Mouse (Mus musculus) cerebellum, adult 11-12 months (tissue): ENCODE measurements at regions not wholly inside any gene's neighbourhood (a gene's known extent, or its start where the extent isn't known, plus 50 kb on each side); places are given as distances from the start of the nearest gene placed in this dataset.
"Not testable (repeated sequence)": the region's sequence is repeated elsewhere in the genome, so short reads cannot be mapped to it uniquely, and the experiment has no call there.

Experiments used
- DNase-seq: peaks from one replicate; pipeline ENCODE4 v3.0.0; 2022

DNA sequence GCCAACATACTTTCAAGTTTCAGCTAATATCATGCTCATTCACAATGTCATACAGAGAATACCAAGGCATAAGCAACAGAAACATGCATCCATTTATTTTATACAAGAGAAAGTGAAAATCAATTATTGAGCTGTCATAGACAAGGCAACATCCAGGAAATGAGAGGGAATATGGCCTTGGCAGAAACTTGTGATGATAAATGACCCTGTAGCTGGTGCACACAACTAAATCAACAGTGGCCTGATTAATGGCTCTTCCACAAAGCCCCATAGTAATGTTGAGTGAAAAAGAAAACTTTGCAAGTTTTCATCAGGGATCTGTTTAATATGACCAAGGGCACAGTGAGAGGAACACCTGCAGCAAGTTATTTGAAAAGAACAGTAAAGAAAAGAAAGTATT, 438.5 kb upstream of the Hsf2 start:
- DNase-seq: no peak

DNA sequence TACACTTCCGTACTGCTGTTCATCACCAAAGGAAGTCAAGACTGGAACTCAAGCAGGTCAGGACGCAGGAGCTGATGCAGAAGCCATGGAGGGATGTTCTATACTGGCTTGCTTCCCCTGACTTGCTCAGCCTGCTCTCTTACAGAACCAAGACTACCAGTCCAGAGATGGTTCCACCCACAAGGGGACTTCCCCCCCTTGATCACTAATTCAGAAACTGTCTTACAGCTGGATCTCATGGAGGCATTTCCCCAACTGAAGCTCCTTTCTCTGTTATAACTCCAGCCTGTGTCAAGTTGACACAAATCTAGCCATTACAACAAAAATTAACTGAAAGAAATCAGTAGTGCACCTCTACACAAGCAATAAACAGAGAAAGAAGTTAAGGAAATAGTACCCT, 432.8 kb upstream of the Hsf2 start:
- not testable (repeated sequence) for DNase-seq

DNA sequence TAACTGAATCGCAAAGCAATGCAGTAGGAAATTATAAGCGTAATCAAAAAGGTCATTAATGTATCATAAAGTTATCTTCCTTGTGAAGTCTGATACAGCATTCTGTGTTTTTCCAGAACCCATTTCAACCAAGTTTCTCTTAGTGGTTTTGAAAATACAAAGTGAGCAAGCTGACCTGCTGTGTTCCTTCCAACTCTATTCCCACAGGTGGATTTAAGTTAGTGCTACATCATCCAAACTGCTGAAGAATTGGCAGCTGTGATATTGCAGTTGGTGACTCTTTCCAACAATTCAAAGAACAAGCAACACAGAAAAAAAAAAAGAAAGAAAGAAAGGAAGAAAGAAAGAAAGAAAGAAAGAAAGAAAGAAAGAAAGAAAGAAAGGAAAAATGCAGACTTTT, 396.1 kb upstream of the Hsf2 start:
- no peak for DNase-seq

DNA sequence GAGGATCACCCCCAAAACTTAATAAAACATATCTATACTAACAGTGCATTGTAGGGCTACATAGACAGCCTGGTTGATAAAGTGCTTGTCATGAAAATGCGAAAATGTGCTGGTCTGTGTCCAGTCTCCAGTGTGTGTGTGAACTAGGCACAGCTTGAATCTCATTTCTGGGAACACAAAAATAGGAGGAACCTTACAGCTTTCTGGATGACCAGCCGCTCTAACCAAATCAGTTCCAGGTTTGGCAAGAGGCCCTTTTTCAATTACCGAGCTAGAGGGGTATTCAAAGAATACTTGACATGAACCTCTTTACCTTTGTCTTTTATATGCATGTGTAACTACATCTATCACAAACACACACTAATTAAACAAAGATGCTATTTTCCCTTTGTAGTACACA, 390.3 kb upstream of the Hsf2 start:
- no peak for DNase-seq

- DNase-seq: no peak
Observed at GRCm38 (mm10) chr10:57113359-57113758, 372.8 kb upstream of the Hsf2 start.

DNA sequence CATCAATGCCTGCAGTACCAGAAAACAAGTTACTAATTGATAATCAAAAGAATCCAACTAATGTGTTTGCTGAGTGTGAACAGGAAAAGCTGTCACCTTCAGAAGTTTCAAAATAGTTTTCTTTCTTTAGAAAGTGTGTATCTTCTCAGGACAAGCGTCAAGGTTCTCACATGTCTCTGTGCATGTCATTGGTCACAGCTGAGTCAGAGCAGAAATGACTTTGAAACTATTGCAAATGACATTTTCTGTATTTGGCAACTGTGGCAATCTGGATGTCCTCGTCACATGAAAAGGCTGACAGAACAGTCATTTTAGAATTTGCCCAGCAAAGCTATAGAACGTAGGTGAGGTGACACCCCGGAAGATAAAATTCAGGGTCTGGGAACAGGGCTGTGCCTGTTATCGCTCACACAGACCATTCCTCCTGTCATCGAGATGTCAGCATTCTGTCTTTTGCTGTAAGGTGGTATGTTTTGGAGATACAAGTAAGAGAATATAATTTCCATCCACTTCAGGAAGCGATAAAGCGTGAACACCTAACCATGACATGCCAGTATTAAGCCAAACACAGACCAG, 371.4 kb upstream of the Hsf2 start:
- no peak for DNase-seq

DNA sequence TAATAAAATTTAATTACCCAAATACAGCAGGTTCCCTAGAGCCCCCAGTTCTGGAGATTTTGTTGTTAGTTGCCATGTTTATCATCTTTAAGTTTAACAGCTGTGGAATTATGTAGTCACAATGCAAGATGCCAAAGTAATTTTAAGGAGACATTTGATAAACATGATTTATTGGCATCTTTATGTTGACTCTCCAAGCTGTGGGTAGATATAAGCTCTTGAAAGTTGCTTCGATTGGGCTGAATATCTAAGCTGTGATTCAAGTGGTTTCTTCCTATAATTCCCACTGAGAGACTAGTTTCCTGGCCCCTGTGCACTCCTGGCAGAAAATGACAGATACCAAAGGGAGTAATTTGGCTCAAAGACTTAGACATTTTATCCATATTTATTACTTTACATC, 364.7 kb upstream of the Hsf2 start:
- no peak for DNase-seq

DNA sequence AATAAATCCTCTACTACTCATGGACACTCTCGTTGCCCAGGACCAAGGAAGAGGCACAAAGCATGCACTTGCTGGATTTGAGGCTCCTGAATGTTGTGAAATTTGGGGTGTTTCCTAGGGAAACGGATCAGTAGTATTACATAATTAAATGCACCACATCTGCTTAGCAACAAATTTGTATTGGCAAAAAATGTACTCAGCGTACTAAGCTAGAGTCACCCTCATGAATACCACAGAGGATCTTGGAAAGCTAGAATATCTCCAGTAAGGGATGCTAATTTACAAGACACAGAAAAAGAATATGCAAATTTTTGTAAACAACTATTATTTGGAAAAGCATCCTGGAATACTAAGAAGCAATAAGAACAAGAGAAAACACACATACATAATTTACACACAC, 359.0 kb upstream of the Hsf2 start:
- no peak for DNase-seq

DNA sequence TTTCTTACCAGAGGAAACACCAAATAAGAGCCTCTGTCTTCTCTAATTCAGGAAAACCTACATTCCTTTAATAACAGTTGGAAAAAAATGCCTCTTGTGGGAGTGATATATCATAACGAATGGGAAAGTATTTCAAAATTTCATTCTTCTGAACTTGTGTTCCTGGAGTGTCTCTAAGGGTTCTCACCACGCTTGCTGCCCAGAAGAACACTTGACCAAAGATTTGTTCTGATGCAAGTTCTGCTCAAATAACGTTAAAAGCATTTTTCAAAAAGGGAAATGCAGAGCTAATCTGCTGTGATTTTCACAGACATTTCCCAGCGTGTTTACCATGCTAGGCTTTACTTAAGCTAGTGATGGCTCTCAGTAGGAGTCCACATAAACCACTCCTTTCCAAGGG, 329.8 kb upstream of the Hsf2 start:
- no peak for DNase-seq

DNA sequence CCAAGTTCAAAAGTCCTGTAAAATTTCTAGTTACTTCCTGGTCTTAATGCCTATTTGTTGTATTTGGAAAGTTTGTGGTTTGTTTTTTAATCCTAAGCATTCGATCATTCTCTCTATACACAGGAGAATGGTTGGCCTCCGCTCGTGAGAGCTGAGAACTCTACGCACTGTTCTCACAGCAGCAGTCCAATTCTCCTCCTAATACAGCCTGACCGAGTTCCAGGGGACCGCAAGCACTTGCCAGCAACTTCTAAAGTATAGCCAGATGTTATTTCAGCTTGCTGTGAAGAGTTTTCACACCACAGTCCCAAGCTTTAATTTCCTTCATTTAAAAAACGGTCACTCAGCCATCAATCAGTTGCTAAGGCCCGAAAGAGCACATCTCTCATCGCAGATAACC, 329.3 kb upstream of the Hsf2 start:
- DNase-seq: no peak

GRCm38 (mm10) chr10:57160546-57160945, 325.6 kb upstream of the Hsf2 start:
- no peak for DNase-seq

- DNase-seq: no peak
Observed at GRCm38 (mm10) chr10:57163359-57163758, 322.8 kb upstream of the Hsf2 start.

DNA sequence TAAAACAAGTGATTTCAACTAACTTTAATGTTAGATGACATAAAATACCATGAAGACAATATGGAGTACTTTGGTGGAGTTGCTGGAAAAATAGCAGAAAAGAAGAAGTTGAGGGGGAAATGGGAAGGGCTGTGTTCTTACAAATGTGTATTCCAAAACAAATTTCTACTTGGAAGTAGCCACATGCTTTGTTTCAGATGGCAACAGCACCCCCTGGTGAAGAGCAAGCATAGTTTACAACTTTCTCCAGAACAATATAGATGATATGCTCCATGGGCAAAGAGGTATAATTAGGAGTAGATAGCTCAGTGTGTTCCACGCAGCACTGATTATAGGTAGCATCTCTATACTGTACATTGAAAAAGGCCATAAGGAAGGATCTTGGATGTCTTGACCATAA, 302.6 kb upstream of the Hsf2 start:
- DNase-seq: no peak

DNA sequence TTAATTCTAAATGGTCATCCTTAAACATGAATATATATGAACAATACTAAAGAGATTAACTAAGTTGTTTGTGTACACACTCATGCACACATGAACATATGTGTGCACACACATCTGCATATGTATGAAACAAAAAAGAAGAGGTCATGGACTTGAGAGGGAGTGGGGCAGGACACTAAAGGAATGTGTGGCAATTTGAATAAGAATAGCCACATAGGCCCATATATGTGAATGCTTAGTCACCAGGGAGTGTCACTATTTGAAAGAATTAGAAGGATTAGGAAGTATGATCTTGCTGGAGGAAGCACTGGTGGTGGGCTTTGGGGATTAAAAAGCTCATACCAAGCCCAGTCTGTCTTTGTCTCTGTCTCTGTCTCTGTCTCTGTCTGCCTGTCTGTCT, 275.5 kb upstream of the Hsf2 start:
- no peak for DNase-seq

GRCm38 (mm10) chr10:57231117-57231516, 255.1 kb upstream of the Hsf2 start:
- DNase-seq: no peak

DNA sequence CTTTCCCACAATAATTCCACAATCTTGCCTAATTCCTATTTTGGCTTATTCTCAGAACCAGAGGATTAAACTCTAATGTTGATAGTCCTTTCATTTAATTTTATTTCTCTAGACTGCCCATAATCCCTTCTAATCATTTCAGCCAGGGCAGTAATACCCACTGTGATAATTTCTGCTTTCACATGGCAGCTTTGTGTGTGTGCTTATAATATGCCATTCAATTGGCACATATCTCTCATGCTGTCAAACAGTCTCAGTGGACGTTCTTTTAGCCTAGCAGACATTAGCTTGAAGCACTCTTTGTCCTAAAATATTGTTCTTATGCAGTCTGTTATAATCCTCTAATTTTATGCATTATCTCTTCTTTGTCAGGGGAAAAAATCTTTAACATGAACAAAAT, 205.0 kb upstream of the Hsf2 start:
- no peak for DNase-seq

- no peak for DNase-seq
Observed at GRCm38 (mm10) chr10:57282896-57283295, 203.3 kb upstream of the Hsf2 start.

DNA sequence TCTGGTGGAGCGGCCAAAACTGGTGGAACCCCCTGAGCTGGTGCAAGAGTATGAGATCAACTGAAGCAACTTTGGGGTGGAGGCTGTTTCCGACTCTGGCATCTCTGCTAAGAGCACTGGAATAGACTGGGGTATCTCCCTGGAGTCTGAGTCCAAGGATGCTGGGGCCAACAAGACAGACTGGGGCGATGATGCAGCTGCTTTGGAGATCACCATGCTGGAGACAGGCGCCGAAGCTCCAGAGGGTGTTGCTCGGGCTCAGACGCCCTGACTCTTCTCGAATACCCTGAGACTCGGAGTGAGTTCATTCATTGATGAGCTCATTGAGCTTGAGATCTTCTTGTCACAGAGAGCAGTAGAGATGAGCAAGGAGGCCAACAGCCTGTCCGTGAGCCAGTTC, 194.6 kb upstream of the Hsf2 start:
- DNase-seq: no peak

GRCm38 (mm10) chr10:57313799-57314198, 172.4 kb upstream of the Hsf2 start:
- no peak for DNase-seq

- no peak for DNase-seq
Observed at GRCm38 (mm10) chr10:57317067-57317466, 169.1 kb upstream of the Hsf2 start.

GRCm38 (mm10) chr10:57319171-57319570, 167.0 kb upstream of the Hsf2 start:
- no peak for DNase-seq

DNA sequence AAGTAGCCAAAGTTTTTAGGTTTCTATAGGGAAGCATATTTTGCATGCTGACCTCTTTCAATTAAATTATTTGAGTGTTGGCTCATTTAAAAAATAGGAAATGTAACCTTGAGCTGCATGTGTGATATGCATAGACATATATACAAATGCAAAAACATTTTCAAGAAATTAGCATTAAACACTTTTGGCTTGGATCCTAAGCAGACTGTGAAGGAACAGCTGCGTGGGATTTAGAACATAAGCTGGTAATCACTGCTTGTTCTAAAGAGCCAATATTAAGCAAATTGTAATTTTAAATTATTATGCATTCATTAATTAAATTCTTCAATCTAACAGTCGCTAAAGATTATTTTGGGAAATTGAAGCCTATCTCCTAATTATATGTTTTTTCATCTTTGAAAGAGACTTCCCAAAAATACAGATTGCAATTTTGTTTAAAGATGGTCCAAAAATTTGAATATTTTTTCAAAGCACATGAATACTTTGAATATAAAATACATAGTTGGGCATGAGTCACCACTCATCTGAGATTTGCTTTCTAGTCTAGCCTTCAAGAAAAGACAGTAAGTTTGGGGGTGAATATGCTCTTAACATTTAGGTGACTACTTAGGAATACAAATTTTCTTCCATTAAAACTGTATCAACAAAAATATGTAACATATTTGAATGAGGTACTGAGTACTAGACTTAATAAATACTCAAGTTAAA, 163.3 kb upstream of the Hsf2 start:
- DNase-seq: no peak

DNA sequence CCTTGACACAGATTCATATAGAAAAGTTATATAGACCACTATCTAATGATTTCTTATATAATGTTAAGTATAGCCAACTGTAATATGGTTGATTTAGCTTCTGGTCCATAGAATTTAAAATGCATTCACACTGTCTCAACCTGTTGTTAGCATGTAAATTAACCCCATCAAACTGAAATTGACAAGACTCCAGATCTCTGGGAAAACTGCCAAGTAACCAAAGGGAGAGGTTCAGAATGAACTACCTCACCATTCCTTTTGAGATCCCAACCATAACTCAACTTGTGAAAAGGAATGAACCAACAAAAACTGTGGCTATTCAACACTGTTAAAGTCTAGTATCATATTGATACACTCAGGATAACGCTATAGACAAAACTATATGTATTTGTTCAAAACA, 162.0 kb upstream of the Hsf2 start:
- DNase-seq: no peak

DNA sequence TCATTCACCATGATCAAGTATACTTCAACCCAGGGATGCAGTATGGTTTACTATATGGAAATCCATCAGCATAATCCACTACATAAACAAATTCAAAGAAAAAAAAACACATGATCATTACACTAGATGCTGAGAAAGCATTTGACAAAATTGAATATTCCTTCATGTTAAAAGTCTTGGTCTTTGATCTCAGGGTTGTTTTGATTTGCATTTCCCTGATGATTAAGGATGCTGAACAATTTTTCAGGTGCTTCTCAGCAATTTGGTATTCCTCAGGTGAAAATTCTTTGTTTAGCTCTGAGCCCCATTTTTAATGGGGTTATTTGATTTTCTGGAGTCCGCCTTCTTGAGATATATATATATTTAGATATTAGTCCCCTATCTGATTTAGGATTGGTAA, 123.4 kb upstream of the Hsf2 start:
- not testable (repeated sequence) for DNase-seq
